Mouse (Mus musculus) lung, adult 2 months (tissue): ENCODE data around the gene Slc25a29.

ENCODE experiments used
- CTCF ChIP-seq: fragments of 200-500 bp; IDR thresholded peaks from 2 replicates; pipeline ENCODE4 v1.5.1; 2011; ENCODE audit warnings: mild to moderate bottlenecking, low read length, control low read depth; ENCODE audit not compliant: insufficient read depth
- POLR2A ChIP-seq: fragments of 200-500 bp; IDR thresholded peaks from 2 replicates; pipeline ENCODE4 v1.6.1; 2011; ENCODE audit warnings: low read depth, mild to moderate bottlenecking, control low read depth, low read length, borderline replicate concordance; ENCODE audit errors: extremely low read depth

DNA sequence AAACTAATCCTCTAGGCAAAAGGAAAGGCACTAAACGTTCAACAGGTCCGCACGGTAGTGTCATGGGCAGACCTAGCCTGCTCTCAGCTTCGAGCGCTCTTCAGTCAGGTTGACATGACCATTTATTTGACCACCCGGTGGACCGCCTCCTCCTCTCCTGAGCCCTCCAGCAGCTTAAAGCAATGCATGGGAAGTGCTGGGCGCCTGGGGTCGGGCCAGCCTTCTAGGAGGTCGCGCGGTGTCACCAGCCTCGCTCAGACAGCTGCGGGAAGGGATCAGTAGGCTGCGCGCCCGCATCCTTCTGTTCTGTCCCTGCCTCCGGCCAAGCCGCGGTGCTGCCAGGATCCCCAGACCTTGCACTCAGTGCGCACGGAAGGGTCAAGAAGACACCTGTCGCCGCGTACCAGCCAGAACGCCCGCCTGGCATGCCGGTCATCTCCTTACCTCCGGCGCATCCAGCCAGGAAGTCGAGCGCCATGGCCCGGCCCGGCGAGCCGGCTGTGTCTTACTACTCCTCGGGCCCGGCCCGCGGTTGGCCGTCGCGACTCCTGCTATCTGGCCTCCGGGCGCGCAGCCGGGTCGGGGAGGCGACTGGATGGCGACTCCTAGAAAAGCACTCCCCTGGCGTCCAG is 359 bp downstream of the Slc25a29 start:
- TF ChIP-seq POLR2A (no peak; the same call in 1 of the 2 replicates), CTCF (no peak)
